Mouse (Mus musculus) E14TG2a.4 (cell line): ENCODE results near the gene Spop.

ENCODE experiments used
- H3K27me3 ChIP-seq: 2 replicates; pipeline ENCODE4 v1.6.1; 2014; ENCODE audit warnings: low read length, control low read depth; ENCODE audit not compliant: insufficient read depth
- H3K36me3 ChIP-seq: 2 replicates; pipeline ENCODE4 v1.6.1; 2014; ENCODE audit warnings: low read length, control low read depth; ENCODE audit not compliant: insufficient read depth
- H3K4me1 ChIP-seq: replicated peaks from 2 replicates; pipeline ENCODE4 v1.6.1; 2014; ENCODE audit warnings: low read depth, low read length, control low read depth
- H3K4me3 ChIP-seq: replicated peaks from 2 replicates; pipeline ENCODE4 v1.5.1; 2014; ENCODE audit warnings: mild to moderate bottlenecking, low read length
- H3K9me3 ChIP-seq: 2 replicates; pipeline ENCODE4 v1.6.1; 2014; ENCODE audit warnings: low read length, control low read depth
- CTCF ChIP-seq: conservative IDR thresholded peaks from 2 replicates; pipeline ENCODE4 v1.5.1; 2014; ENCODE audit warnings: low read length
- NANOG ChIP-seq: IDR thresholded peaks from 2 replicates; pipeline ENCODE4 v1.6.1; 2014; ENCODE audit warnings: borderline replicate concordance, low read length, mixed read lengths
- POU5F1 ChIP-seq: IDR thresholded peaks from 2 replicates; pipeline ENCODE4 v1.6.1; 2014; ENCODE audit warnings: low read length, borderline replicate concordance

The Spop gene

GRCm38 (mm10) chr11:95512383-95512782 lies 98.5 kb downstream of the Spop start:
- H3K4me3 ChIP-seq = peak overlapping the region; percentile 90
- H3K4me1 ChIP-seq = peaks cover 86% of the 10 kb centered on the region
- H3K27me3 ChIP-seq = peaks cover 34% of the 10 kb centered on the region
- TF ChIP-seq CTCF (no peak), POU5F1 (no peak), NANOG (no peak)
- H3K36me3 ChIP-seq = no peaks in the 10 kb centered on the region
- H3K9me3 ChIP-seq = no peaks in the 10 kb centered on the region

DNA sequence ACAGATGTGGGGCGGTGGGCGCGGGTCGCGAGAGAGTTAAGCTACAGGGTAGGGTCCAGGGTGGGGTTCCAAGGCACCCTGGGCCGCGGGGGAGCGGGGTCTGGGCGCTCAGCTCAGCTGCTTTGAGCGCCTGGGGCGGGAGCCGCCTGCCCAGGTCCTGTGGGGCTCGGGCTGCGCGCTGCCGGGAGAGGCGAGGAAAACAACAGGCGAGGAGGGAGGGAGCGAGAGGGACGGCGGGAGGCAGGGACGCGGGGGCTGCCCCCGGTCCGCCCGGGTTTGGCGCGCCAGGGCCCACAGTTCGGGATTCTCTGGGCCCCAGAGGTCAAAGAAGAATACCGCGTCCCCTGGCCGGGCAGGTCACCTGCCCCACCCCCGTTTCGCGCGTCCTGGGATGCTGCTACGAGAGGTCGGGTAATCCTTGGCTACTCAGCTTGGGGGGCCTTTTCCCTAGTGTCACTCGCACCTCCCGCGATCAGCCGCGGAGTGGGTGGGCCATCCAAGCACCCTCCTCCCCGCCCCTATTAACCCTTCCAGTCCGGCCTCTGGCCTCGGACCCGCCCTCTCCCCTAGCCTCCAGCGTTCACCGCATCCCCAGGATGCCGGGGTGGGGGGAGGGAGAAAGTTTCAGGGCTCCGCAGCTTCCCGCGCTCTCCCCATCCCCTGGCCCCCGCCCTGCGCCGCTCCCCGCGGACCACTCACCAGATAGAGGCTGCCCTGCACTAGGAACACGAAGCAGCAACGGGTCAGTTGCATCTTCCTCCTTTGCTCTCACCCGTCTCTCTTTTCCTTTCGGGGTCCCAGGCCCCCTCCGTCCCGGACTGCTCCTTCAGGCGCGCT lies 99.8 kb downstream of the Spop start:
- Histone ChIP-seq H3K36me3 (no peaks in the 10 kb centered on the region), H3K4me3 (peak overlapping the region; percentile 90), H3K27me3 (peaks cover 34% of the 10 kb centered on the region), H3K4me1 (peaks cover 86% of the 10 kb centered on the region), H3K9me3 (no peaks in the 10 kb centered on the region)
- TF ChIP-seq NANOG (no peak), CTCF (no peak), POU5F1 (no peak)

DNA sequence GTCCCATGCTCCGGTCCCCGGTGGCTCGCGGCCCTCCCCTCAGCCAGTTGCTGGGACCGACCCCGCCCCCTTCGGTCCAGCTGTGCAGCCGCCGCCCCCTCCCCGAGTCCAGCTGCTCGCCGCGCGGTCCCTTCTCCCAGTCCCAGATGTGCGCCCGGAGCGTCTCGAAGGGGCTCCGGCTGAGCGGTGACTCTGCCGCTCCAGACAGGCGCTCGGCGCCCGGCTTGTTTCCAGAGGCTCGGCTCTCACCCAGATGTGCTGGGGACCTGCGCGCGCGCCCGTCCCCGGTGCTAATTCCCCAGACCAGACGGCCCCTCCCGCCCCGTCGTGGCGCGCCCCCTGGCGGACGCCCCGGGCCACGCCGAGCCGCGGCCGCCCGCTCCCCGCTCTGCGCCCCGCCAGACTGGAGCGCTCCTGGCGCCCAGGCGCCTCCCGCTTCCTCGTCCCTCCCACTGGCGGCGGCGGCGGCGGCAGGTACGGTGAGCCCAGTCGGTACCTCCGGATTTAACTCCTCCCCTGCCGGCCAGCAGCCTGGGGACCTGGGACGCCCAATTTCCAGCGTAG lies 100.5 kb downstream of the Spop start, which contains the start of gene Nxph3:
TSS of gene Nxph3 (minus strand) at position 273 of the 564 bp plus-strand sequence.
- Histone ChIP-seq H3K4me1 (peaks cover 86% of the 10 kb centered on the region), H3K4me3 (peak within 1 kb of the TSS; percentile 90), H3K9me3 (no peaks in the 10 kb centered on the region), H3K36me3 (no peaks in the 10 kb centered on the region), H3K27me3 (peaks cover 34% of the 10 kb centered on the region)
- TF ChIP-seq POU5F1 (no peak), NANOG (no peak), CTCF (no peak)

- peaks cover 86% of the 10 kb centered on the region for H3K4me1 ChIP-seq
- no peak for TF ChIP-seq POU5F1
- no peak for TF ChIP-seq NANOG
- H3K4me3 ChIP-seq = peak overlapping the region; percentile 90
- H3K9me3 ChIP-seq = no peaks in the 10 kb centered on the region
- H3K27me3 ChIP-seq = peaks cover 32% of the 10 kb centered on the region
- H3K36me3 ChIP-seq = no peaks in the 10 kb centered on the region
Measured at GRCm38 (mm10) chr11:95515376-95516323, 101.8 kb downstream of the Spop start.

DNA sequence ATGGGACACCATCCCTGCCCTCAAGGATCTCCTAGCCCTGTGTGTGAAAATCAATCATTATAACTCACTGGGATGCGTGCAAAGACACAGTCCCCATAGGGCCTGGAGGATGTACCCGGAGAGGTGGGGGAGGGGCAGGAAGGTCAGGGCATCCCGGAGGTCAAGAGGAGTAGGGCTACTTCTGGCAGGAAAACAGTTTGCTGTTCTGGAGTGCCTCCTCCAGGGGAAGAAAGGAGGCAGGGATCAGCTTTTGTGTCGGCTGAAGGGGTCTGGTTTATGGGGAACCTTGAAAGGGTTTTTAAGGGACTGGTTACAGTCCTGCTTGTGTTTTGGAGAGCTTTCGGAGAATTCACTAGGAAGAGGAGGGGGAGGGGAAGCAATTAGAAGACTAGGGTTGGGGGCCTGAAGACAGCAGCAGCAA lies 102.6 kb downstream of the Spop start:
- Histone ChIP-seq H3K9me3 (no peaks in the 10 kb centered on the region), H3K27me3 (peaks cover 27% of the 10 kb centered on the region), H3K4me1 (peaks cover 85% of the 10 kb centered on the region), H3K4me3 (peak overlapping the region; percentile 90), H3K36me3 (no peaks in the 10 kb centered on the region)
- TF ChIP-seq CTCF = no peak
- TF ChIP-seq POU5F1 = no peak
- TF ChIP-seq NANOG = no peak

DNA sequence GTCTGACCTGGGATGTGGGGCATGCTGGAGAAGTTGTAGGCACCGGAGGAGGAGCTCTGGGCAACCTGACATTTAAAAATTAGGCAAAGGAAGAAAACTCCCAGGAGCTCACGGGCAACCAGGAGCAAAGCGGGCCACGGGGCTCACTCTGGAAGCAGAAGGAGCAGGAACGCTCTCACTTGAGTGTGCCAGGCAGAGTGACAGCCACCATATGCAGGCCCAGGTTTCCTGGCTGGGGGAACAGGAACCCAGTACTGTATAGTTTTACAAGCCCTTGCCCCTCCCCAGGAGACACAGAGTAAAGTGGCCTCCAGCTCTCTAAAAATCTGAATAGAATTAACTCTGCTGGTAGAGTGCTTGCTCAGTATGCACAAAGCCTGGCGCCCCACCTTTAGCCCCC lies 103.3 kb downstream of the Spop start:
- peak overlapping the region; percentile 90 for H3K4me3 ChIP-seq
- peaks cover 85% of the 10 kb centered on the region for H3K4me1 ChIP-seq
- TF ChIP-seq CTCF (no peak), NANOG (no peak), POU5F1 (no peak)
- no peaks in the 10 kb centered on the region for H3K9me3 ChIP-seq
- no peaks in the 10 kb centered on the region for H3K36me3 ChIP-seq
- H3K27me3 ChIP-seq = peaks cover 22% of the 10 kb centered on the region

DNA sequence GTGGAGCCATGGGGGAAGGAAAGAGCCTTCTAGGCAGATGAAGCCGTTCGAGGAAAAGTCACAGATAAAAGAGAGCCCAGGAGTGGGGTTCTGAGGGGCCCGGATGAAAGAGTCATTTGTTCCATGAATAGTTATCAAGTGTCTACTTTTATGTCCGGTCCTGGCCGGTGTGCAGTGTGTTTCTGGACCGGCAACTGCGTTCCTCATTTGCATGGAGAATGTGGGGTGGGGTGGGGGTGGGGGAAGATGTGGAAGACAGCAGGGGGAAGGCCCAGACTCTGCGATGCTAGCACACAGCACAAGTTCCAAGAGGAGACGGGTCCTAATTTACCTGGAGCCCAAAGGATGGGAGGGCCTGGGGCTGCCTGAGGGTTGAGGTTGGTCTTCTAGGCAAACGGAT lies 105.4 kb downstream of the Spop start:
- no peaks in the 10 kb centered on the region for H3K36me3 ChIP-seq
- TF ChIP-seq NANOG (no peak), POU5F1 (no peak), CTCF (no peak)
- H3K4me3 ChIP-seq = peak overlapping the region; percentile 37; the same call in 1 of the 2 replicates
- peaks cover 9% of the 10 kb centered on the region; the same call in 1 of the 2 replicates for H3K27me3 ChIP-seq
- peaks cover 77% of the 10 kb centered on the region for H3K4me1 ChIP-seq
- no peaks in the 10 kb centered on the region for H3K9me3 ChIP-seq

GRCm38 (mm10) chr11:95519996-95520395 lies 106.1 kb downstream of the Spop start:
- Histone ChIP-seq H3K4me3 (peak overlapping the region; percentile 43; the same call in 1 of the 2 replicates), H3K27me3 (peaks cover 9% of the 10 kb centered on the region; the same call in 1 of the 2 replicates), H3K9me3 (no peaks in the 10 kb centered on the region), H3K4me1 (peaks cover 80% of the 10 kb centered on the region), H3K36me3 (no peaks in the 10 kb centered on the region)
- TF ChIP-seq POU5F1 (no peak), NANOG (no peak), CTCF (no peak)
